Mouse (Mus musculus) liver, embryonic 18 days (tissue): ENCODE measurements around the gene Celsr2. TPM values are rescaled to one million over a fixed set of nuclear protein-coding genes. Genes with fewer than 3 reads are reported as not detected.

Experiments used
- polyA plus RNA-seq: library from polyadenylated mRNA; depleted of rRNA; stranded (reverse); fragments of >200 nt; gene quantifications from 2 replicates; pipeline ENCODE4 v1.2.3, GENCODE M21; 2012; rRNA removed

Gene Celsr2
- 0.30 and 0.39 TPM in 2 replicates for polyA plus RNA-seq

DNA sequence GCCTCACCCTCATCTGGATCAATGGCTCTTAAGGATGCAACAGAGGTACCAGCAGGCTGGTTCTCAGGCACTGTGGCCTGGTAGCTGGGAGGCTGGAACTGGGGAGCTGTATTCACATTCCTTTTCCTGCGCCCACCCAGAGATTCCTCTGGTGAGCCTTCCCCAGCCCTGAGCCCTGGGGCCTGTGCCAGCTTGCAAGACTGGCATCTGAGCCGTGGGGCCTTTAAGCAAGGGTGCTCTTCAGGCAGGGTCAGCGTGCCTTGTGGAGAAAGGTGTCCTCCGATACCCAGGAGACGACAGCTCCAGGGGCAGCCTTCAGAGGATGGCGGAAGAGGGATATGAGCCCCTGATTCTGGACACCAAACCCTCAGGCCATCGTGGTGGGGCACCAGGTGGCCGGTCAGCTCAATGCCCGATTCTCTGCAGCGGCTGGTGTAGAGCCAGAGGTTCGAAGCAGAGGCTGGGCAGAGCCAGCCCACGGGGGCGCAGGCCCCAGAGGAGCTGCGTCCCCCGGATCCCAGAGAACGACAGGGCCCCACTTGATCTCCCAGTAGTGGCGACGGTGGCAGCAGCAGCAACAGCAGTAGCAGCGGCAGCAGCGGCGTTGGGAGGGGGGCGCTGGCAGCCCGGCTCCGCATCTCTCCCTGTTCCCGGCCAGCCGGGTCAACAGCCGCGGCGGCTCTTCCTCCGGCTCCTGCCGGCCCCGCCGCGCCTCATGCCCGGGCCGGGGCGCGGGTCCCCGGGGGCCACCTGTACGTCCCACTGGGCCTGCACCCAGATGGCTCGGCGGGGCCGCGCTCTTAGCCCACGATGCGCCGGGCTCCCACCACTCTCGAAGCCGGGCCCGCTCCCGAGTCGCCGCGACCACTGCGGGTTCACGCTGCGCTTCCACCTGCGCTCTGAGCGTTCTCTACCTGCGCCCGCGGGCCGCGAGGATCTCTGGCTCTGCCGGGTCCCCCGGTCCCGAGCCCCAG, at the start of gene Celsr2:
Gene Celsr2, minus strand, starts transcription at position 696 of the 974 bp plus-strand sequence.

DNA sequence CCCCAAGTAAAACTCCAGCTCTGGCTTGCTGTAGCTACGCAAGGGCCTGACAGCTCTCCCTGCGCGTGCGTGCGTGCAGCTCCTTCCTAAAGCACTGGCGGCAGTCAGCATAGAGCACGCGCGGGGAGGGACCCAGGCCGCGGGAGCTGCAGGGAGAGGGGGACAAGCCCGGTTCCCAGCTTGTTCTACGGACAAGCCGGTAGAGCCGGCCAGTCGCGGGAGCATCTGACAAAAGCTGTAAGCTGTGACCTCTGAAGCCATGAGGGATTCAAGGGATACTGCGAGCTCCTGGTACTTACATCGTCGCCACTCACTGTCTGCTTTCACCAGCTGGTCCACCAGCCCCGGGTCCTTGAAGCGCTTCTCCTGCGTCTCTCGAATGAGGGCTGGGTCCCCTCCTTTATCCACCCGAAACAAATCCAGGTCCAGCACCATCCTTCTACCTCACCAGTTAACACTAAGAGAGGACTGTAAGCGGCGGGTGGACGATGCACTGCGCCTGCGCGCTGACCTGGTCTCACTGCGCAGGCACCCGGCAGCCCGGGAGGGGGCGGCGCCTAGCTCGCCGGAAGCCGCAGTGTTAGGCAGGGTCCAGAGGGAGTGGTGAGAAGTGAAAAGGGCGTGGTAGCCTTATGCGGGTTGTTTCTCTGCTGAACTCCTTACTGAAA, 29.5 kb upstream of the Celsr2 start, which contains the start of gene Sars:
Gene Sars, minus strand, starts transcription at position 512 of the 668 bp plus-strand sequence.

DNA sequence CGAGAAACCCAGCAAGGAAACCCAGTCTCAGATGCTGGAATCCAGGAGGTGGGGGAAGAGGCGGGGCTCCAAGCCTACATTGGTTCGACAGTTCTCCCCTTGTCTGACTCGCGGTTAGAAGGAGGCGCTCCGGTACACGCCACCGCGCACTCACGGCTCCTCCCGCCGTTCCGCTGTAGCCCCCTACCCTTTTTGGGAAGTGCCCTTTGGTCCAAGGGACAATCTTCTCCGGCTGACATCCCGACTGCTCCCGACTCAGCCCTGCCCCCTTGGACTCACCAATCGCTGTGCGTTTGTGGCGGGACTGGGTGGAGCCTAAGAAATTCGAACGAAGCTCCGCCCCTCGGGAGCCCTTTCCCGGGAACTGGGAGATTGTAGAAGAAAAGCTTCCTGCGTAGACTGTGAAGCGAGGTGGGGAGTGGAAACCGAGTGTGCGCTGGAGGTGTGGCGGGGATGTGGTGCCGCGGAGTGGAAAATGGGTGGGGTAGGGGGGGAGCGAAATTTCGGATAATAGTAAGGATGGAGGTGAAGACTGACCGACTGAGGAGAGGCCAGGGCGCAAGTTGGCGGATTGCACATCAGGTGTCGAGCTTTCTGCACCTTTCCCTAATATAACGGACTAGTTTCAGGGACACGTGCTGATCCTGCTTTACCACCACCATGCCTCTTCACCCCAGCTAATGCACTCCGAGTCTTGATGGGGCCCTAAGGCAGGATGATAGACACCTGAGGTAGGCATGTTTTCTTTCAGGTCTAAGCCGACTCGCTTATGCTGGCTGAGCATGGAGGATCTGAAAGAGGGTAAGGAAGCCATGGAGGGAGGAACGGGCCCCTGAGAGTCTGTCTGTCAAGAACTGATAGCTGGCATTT, 31.6 kb downstream of the Celsr2 start, which contains the start of gene Psrc1:
Gene Psrc1, plus strand, starts transcription at position 355 of the 870 bp plus-strand sequence.

DNA sequence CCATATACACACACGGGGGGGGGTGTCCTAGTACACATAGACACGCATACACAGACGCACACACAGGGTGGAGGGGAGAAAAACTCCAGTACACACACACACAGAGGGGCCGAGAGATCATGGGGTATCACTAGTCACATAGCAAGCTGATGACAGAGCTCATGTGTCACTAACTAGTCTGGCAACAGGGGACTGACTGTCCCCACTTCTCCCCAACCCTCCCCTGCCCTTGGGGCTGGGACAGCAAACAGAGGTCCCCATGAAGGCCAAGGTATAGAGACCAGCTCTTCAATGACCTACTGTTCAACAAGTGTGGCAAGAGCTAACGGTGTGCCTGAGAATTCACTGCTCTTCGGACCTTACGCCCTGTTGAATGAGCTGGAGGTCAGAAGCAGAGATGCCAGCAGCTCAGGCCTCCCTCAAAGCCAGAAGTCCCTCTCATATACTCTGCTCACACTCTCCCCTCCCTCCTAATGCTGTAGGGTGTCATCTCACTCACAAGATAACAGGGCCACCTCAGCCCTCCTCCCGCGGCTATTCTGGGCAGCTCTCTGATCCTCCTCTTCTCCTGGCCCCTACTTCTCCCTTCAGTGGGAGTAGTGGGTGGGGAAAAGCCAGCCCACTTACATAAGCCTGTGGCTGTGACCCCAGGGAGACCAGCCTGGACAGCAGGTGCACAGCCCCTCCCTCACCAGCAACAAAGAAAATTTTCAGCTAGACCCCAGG, 50.9 kb downstream of the Celsr2 start, which contains the start of gene Mybphl:
Gene Mybphl, plus strand, starts transcription at position 642 of the 726 bp plus-strand sequence.

Other genes starting within 250 kb of the Celsr2 start
- gene Amigo1, start 229.2 kb downstream of the Celsr2 start, polyA plus RNA-seq = 1.9 and 2.2 TPM in 2 replicates
- gene Cyb561d1, start 214.3 kb downstream of the Celsr2 start, polyA plus RNA-seq = 1.8 and 1.9 TPM in 2 replicates
- 1.6 and 1.9 TPM in 2 replicates for gene Atxn7l2, start 204.6 kb downstream of the Celsr2 start, polyA plus RNA-seq
- 0.03 and 0.06 TPM in 2 replicates for gene Sypl2, start 188.9 kb downstream of the Celsr2 start, polyA plus RNA-seq
- gene Psma5, start 158.6 kb downstream of the Celsr2 start, polyA plus RNA-seq = 69.8 and 80.8 TPM in 2 replicates
- gene Sort1, start 131.5 kb downstream of the Celsr2 start, polyA plus RNA-seq = 10.5 and 12.8 TPM in 2 replicates
- 1.0 and 2.0 TPM in 2 replicates for gene Mybphl, start 50.6 kb downstream of the Celsr2 start, polyA plus RNA-seq
- gene Psrc1, start 31.7 kb downstream of the Celsr2 start, polyA plus RNA-seq = 13.2 and 14.0 TPM in 2 replicates
- 30.3 and 33.2 TPM in 2 replicates for gene Sars, start 29.7 kb upstream of the Celsr2 start, polyA plus RNA-seq
- gene 1700013F07Rik, start 118.6 kb upstream of the Celsr2 start, polyA plus RNA-seq = not detected in 2 replicates
- 0.37 and 0.68 TPM in 2 replicates for gene 5330417C22Rik, start 121.0 kb upstream of the Celsr2 start, polyA plus RNA-seq
- gene Tmem167b, start 146.9 kb upstream of the Celsr2 start, polyA plus RNA-seq = 3.7 and 3.9 TPM in 2 replicates
- gene Taf13, start 156.1 kb upstream of the Celsr2 start, polyA plus RNA-seq = 6.2 and 6.7 TPM in 2 replicates
- 1.3 and 1.4 TPM in 2 replicates for gene Wdr47, start 175.7 kb upstream of the Celsr2 start, polyA plus RNA-seq
- 25.4 and 27.2 TPM in 2 replicates for gene Clcc1, start 238.4 kb upstream of the Celsr2 start, polyA plus RNA-seq